Mouse (Mus musculus): Measurements from ENCODE around the gene Mkks. TPM values are rescaled to one million over a fixed set of nuclear protein-coding genes. Genes with fewer than 3 reads are reported as not detected.

The Mkks gene
- polyA plus RNA-seq (2015; fragmentation: Nextera tagmentation; extraction: Ambion mirVana): 10.8 and 15.6 TPM in 2 replicates

- DNase-seq (ENCODE audit: low spot score) (peak; percentile 99), ATAC-seq (ENCODE audit: low FRiP score, low TSS enrichment) (peak; percentile 99)
- WGBS: under 1% methylated on average over 49 of the region's 49 CpGs
- Histone ChIP-seq H3K27ac (replicated peaks) (peak within 1 kb of the TSS; percentile 94), H3K4me1 (replicated peaks; ENCODE audit: control insufficient read depth, insufficient read depth) (no peaks in the 10 kb centered on the region), H3K9ac (ENCODE audit: low read length) (peak within 1 kb of the TSS; percentile 75), H3K4me3 (ENCODE audit: low read depth, low read length) (peak within 1 kb of the TSS; percentile 81), H3K27me3 (ENCODE audit: control insufficient read depth, insufficient read depth, low read length) (no peaks in the 10 kb centered on the region), H3K4me2 (replicated peaks; ENCODE audit: low read depth) (peak within 1 kb of the TSS; percentile 56), H3K36me3 (ENCODE audit: control insufficient read depth, insufficient read depth, low read length) (no peaks in the 10 kb centered on the region), H3K9me3 (ENCODE audit: control insufficient read depth, low read length) (no peaks in the 10 kb centered on the region)
- TF ChIP-seq EP300 (optimal IDR thresholded peaks at IDR 0.05) (no peak), CTCF (IDR thresholded peaks at IDR 0.05; ENCODE audit: low read depth) (peak; percentile 21; the same call in 1 of the 2 replicates)
These were observed at the start of gene Mkks, which contains the start of the genes Slx4ip and AL731706.1 for GRCm38 (mm10) chr2:136891068-136891950. Mkks (minus strand) TSS chr2:136891389. Slx4ip (plus strand) TSS chr2:136891218. AL731706.1 (minus strand) TSS chr2:136891389.

- H3K4me2 ChIP-seq (replicated peaks; ENCODE audit: low read depth): no peak overlapping the region
- H3K36me3 ChIP-seq (ENCODE audit: control insufficient read depth, insufficient read depth, low read length): no peaks in the 10 kb centered on the region
- H3K4me3 ChIP-seq (ENCODE audit: low read depth, low read length): no peak overlapping the region
- no peaks in the 10 kb centered on the region for H3K4me1 ChIP-seq (replicated peaks; ENCODE audit: control insufficient read depth, insufficient read depth)
- H3K9ac ChIP-seq (ENCODE audit: low read length): no peak overlapping the region
- H3K9me3 ChIP-seq (ENCODE audit: control insufficient read depth, low read length): no peaks in the 10 kb centered on the region
- H3K27ac ChIP-seq (replicated peaks): no peak overlapping the region
- H3K27me3 ChIP-seq (ENCODE audit: control insufficient read depth, insufficient read depth, low read length): no peaks in the 10 kb centered on the region
- DNase-seq (ENCODE audit: low spot score) (no peak), ATAC-seq (ENCODE audit: low FRiP score, low TSS enrichment) (no peak)
- WGBS: 77% methylated on average over 1 of the region's 1 CpGs
- no peak for TF ChIP-seq EP300 (optimal IDR thresholded peaks at IDR 0.05)
These were observed 47.1 kb upstream of the Mkks start for GRCm38 (mm10) chr2:136938249-136938648.

- H3K9ac ChIP-seq (ENCODE audit: low read length): no peak overlapping the region
- H3K9me3 ChIP-seq (ENCODE audit: control insufficient read depth, low read length): no peaks in the 10 kb centered on the region
- H3K27ac ChIP-seq (replicated peaks): no peak overlapping the region
- H3K4me2 ChIP-seq (replicated peaks; ENCODE audit: low read depth): no peak overlapping the region
- H3K27me3 ChIP-seq (ENCODE audit: control insufficient read depth, insufficient read depth, low read length): no peaks in the 10 kb centered on the region
- DNase-seq (ENCODE audit: low spot score) (no peak), ATAC-seq (ENCODE audit: low FRiP score, low TSS enrichment) (no peak)
- TF ChIP-seq CTCF (IDR thresholded peaks at IDR 0.05; ENCODE audit: low read depth) (no peak), EP300 (optimal IDR thresholded peaks at IDR 0.05) (no peak)
- H3K4me3 ChIP-seq (ENCODE audit: low read depth, low read length): no peak overlapping the region
- WGBS: 89% methylated on average over 4 of the region's 4 CpGs
- no peaks in the 10 kb centered on the region for H3K36me3 ChIP-seq (ENCODE audit: control insufficient read depth, insufficient read depth, low read length)
- H3K4me1 ChIP-seq (replicated peaks; ENCODE audit: control insufficient read depth, insufficient read depth): no peaks in the 10 kb centered on the region
These were observed 45.5 kb upstream of the Mkks start for GRCm38 (mm10) chr2:136936391-136937288.

GRCm38 (mm10) chr2:136921003-136921408 is 29.8 kb upstream of the Mkks start:
- H3K4me1 ChIP-seq (replicated peaks; ENCODE audit: control insufficient read depth, insufficient read depth): no peaks in the 10 kb centered on the region
- DNase-seq (ENCODE audit: low spot score) (no peak), ATAC-seq (ENCODE audit: low FRiP score, low TSS enrichment) (peak; percentile 80)

GRCm38 (mm10) chr2:136920257-136920993 is 29.2 kb upstream of the Mkks start:
- TF ChIP-seq EP300 (optimal IDR thresholded peaks at IDR 0.05) (no peak), CTCF (IDR thresholded peaks at IDR 0.05; ENCODE audit: low read depth) (no peak)
- no peaks in the 10 kb centered on the region for H3K9me3 ChIP-seq (ENCODE audit: control insufficient read depth, low read length)
- H3K4me1 ChIP-seq (replicated peaks; ENCODE audit: control insufficient read depth, insufficient read depth): no peaks in the 10 kb centered on the region
- peak overlapping the region; percentile 56; the same call in 1 of the 2 replicates for H3K27ac ChIP-seq (replicated peaks)
- no peak overlapping the region for H3K4me2 ChIP-seq (replicated peaks; ENCODE audit: low read depth)
- no peak overlapping the region for H3K4me3 ChIP-seq (ENCODE audit: low read depth, low read length)
- ATAC-seq (ENCODE audit: low FRiP score, low TSS enrichment) (no peak), DNase-seq (ENCODE audit: low spot score) (no peak)
- H3K9ac ChIP-seq (ENCODE audit: low read length): no peak overlapping the region
- 54% methylated on average over 3 of the region's 3 CpGs for WGBS
- no peaks in the 10 kb centered on the region for H3K27me3 ChIP-seq (ENCODE audit: control insufficient read depth, insufficient read depth, low read length)
- H3K36me3 ChIP-seq (ENCODE audit: control insufficient read depth, insufficient read depth, low read length): no peaks in the 10 kb centered on the region

More at GRCm38 (mm10) chr2:136921003-136921408, 29.8 kb upstream of the Mkks start:
- Histone ChIP-seq H3K27ac (replicated peaks) (peak overlapping the region; percentile 56; the same call in 1 of the 2 replicates), H3K9me3 (ENCODE audit: control insufficient read depth, low read length) (no peaks in the 10 kb centered on the region), H3K27me3 (ENCODE audit: control insufficient read depth, insufficient read depth, low read length) (no peaks in the 10 kb centered on the region), H3K36me3 (ENCODE audit: control insufficient read depth, insufficient read depth, low read length) (no peaks in the 10 kb centered on the region), H3K4me3 (ENCODE audit: low read depth, low read length) (no peak overlapping the region), H3K9ac (ENCODE audit: low read length) (no peak overlapping the region), H3K4me2 (replicated peaks; ENCODE audit: low read depth) (no peak overlapping the region)
- TF ChIP-seq EP300 (optimal IDR thresholded peaks at IDR 0.05): no peak
- no peak for TF ChIP-seq CTCF (IDR thresholded peaks at IDR 0.05; ENCODE audit: low read depth)
- WGBS: 29% methylated on average over 4 of the region's 4 CpGs
